Mouse (Mus musculus): ENCODE measurements around the gene Tas2r143. TPM values are rescaled to one million over a fixed set of nuclear protein-coding genes. Genes with fewer than 3 reads are reported as not detected.

Tas2r143 gene
- not detected in 2 replicates for total RNA-seq (2014; rRNA removed)
- polyA plus RNA-seq (2015; fragmentation: Nextera tagmentation; extraction: Ambion mirVana), result not detected in 2 replicates

GRCm38 (mm10) chr6:42399938-42400337 is at the start of gene Tas2r143:
TSS of gene Tas2r143 (plus strand) at chr6:42400238.
- no peak within 1 kb of the TSS for H3K9ac ChIP-seq (replicated peaks; ENCODE audit: low read length)
- ATAC-seq (no peak), DNase-seq (ENCODE audit: low spot score) (no peak)
- no peaks in the 10 kb centered on the region for H3K27me3 ChIP-seq (ENCODE audit: insufficient read depth, low read length)
- no peaks in the 10 kb centered on the region for H3K36me3 ChIP-seq (ENCODE audit: insufficient read depth, low read length)
- H3K27ac ChIP-seq, result no peak within 1 kb of the TSS
- H3K4me3 ChIP-seq (ENCODE audit: low read length), result no peak within 1 kb of the TSS
- no peaks in the 10 kb centered on the region for H3K4me1 ChIP-seq (ENCODE audit: insufficient read depth, low read length)
- TF ChIP-seq CTCF (IDR thresholded peaks at IDR 0.05; ENCODE audit: low read depth), result no peak
- no peaks in the 10 kb centered on the region for H3K9me3 ChIP-seq (ENCODE audit: low read length)
- WGBS, result 82% methylated on average over 1 of the region's 1 CpGs
- H3K4me2 ChIP-seq (ENCODE audit: low read depth, low read length), result no peak within 1 kb of the TSS

- peak overlapping the region; percentile 84 for H3K4me2 ChIP-seq (ENCODE audit: low read depth, low read length)
- peaks cover 16% of the 10 kb centered on the region for H3K4me1 ChIP-seq (ENCODE audit: insufficient read depth, low read length)
- peak overlapping the region; percentile 69 for H3K9ac ChIP-seq (replicated peaks; ENCODE audit: low read length)
- peaks cover 5% of the 10 kb centered on the region; the same call in 1 of the 2 replicates for H3K36me3 ChIP-seq (ENCODE audit: insufficient read depth, low read length)
- H3K27me3 ChIP-seq (ENCODE audit: insufficient read depth, low read length), result no peaks in the 10 kb centered on the region
- no peak for DNase-seq (ENCODE audit: low spot score)
- no peak for ATAC-seq
- H3K9me3 ChIP-seq (ENCODE audit: low read length), result no peaks in the 10 kb centered on the region
- peak overlapping the region; percentile 62 for H3K4me3 ChIP-seq (ENCODE audit: low read length)
- 48% methylated on average over 13 of the region's 13 CpGs for WGBS
- H3K27ac ChIP-seq, result no peak overlapping the region
- no peak for TF ChIP-seq CTCF (IDR thresholded peaks at IDR 0.05; ENCODE audit: low read depth)
Measured at GRCm38 (mm10) chr6:42350968-42351775, 48.9 kb upstream of the Tas2r143 start.

GRCm38 (mm10) chr6:42351776-42352485 is 48.1 kb upstream of the Tas2r143 start:
- H3K4me3 ChIP-seq (ENCODE audit: low read length), result no peak overlapping the region
- H3K36me3 ChIP-seq (ENCODE audit: insufficient read depth, low read length), result peaks cover 8% of the 10 kb centered on the region; the same call in 1 of the 2 replicates
- ATAC-seq, result no peak
- H3K4me1 ChIP-seq (ENCODE audit: insufficient read depth, low read length), result peaks cover 16% of the 10 kb centered on the region
- no peak for DNase-seq (ENCODE audit: low spot score)
- H3K9me3 ChIP-seq (ENCODE audit: low read length), result no peaks in the 10 kb centered on the region
- H3K27ac ChIP-seq, result no peak overlapping the region
- no peak overlapping the region for H3K9ac ChIP-seq (replicated peaks; ENCODE audit: low read length)
- no peak for TF ChIP-seq CTCF (IDR thresholded peaks at IDR 0.05; ENCODE audit: low read depth)
- H3K27me3 ChIP-seq (ENCODE audit: insufficient read depth, low read length), result no peaks in the 10 kb centered on the region
- peak overlapping the region; percentile 11; the same call in 1 of the 2 replicates for H3K4me2 ChIP-seq (ENCODE audit: low read depth, low read length)
- WGBS, result 90% methylated on average over 7 of the region's 7 CpGs

- ATAC-seq (no peak), DNase-seq (ENCODE audit: low spot score) (no peak)
- H3K9me3 ChIP-seq (ENCODE audit: low read length), result no peaks in the 10 kb centered on the region
- no peak overlapping the region for H3K4me2 ChIP-seq (ENCODE audit: low read depth, low read length)
- WGBS, result 98% methylated on average over 1 of the region's 1 CpGs
- TF ChIP-seq CTCF (IDR thresholded peaks at IDR 0.05; ENCODE audit: low read depth), result no peak
- H3K4me1 ChIP-seq (ENCODE audit: insufficient read depth, low read length), result peaks cover 16% of the 10 kb centered on the region
- no peak overlapping the region for H3K4me3 ChIP-seq (ENCODE audit: low read length)
- no peak overlapping the region for H3K27ac ChIP-seq
- H3K27me3 ChIP-seq (ENCODE audit: insufficient read depth, low read length), result no peaks in the 10 kb centered on the region
- H3K9ac ChIP-seq (replicated peaks; ENCODE audit: low read length), result no peak overlapping the region
- H3K36me3 ChIP-seq (ENCODE audit: insufficient read depth, low read length), result peaks cover 13% of the 10 kb centered on the region; the same call in 1 of the 2 replicates
Measured at GRCm38 (mm10) chr6:42352486-42352846, 47.6 kb upstream of the Tas2r143 start.

- Histone ChIP-seq H3K27me3 (ENCODE audit: insufficient read depth, low read length) (no peaks in the 10 kb centered on the region), H3K9me3 (ENCODE audit: low read length) (no peaks in the 10 kb centered on the region), H3K4me1 (ENCODE audit: insufficient read depth, low read length) (peaks cover 16% of the 10 kb centered on the region), H3K9ac (replicated peaks; ENCODE audit: low read length) (no peak overlapping the region), H3K4me3 (ENCODE audit: low read length) (no peak overlapping the region), H3K36me3 (ENCODE audit: insufficient read depth, low read length) (peaks cover 20% of the 10 kb centered on the region; the same call in 1 of the 2 replicates), H3K27ac (no peak overlapping the region), H3K4me2 (ENCODE audit: low read depth, low read length) (no peak overlapping the region)
- no peak for TF ChIP-seq CTCF (IDR thresholded peaks at IDR 0.05; ENCODE audit: low read depth)
- WGBS, result 82% methylated on average over 8 of the region's 8 CpGs
- no peak for DNase-seq (ENCODE audit: low spot score)
- ATAC-seq, result no peak
Measured at GRCm38 (mm10) chr6:42353180-42353579, 46.9 kb upstream of the Tas2r143 start.

GRCm38 (mm10) chr6:42354076-42355019 is 45.7 kb upstream of the Tas2r143 start:
- 53% methylated on average over 11 of the region's 11 CpGs for WGBS
- no peak for ATAC-seq
- no peak for TF ChIP-seq CTCF (IDR thresholded peaks at IDR 0.05; ENCODE audit: low read depth)

More at GRCm38 (mm10) chr6:42354076-42355019, 45.7 kb upstream of the Tas2r143 start:
- Histone ChIP-seq H3K9me3 (ENCODE audit: low read length) (no peaks in the 10 kb centered on the region), H3K4me3 (ENCODE audit: low read length) (no peak overlapping the region), H3K9ac (replicated peaks; ENCODE audit: low read length) (no peak overlapping the region), H3K27ac (no peak overlapping the region), H3K36me3 (ENCODE audit: insufficient read depth, low read length) (peaks cover 29% of the 10 kb centered on the region; the same call in 1 of the 2 replicates), H3K4me1 (ENCODE audit: insufficient read depth, low read length) (peaks cover 13% of the 10 kb centered on the region), H3K4me2 (ENCODE audit: low read depth, low read length) (no peak overlapping the region), H3K27me3 (ENCODE audit: insufficient read depth, low read length) (no peaks in the 10 kb centered on the region)
- peak; percentile 44 for DNase-seq (ENCODE audit: low spot score)
